Mouse (Mus musculus): ENCODE data around the gene Zfp683. TPM values are rescaled to one million over a fixed set of nuclear protein-coding genes. Genes with fewer than 3 reads are reported as not detected.

Gene Zfp683
- polyA plus RNA-seq, 1 experiment from 2014 or later: not detected

DNA sequence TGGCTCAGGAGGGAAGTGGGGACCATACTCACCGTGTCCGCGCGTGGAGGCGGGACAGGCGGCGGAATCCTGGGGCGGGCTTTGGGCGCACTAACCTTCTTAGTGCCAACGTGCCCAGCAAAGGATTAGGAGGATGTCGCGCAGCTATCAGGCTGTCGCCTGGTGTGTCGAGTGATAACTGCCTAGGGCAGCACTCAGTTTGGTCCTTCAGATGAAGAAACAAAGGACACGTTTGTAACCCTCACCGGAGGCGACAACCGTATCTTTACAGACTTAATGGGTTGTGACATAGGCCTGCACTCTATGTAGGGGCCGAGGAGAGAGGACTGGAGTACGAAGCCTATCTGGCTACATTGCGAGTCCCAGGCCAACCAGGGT is 49.1 kb downstream of the Zfp683 start:
- Histone ChIP-seq H3K9me3 (ENCODE audit: low read length) (no peaks in the 10 kb centered on the region), H3K27ac (ENCODE audit: low read length) (no peak overlapping the region), H3K27me3 (replicated peaks; ENCODE audit: insufficient read depth, low read length) (no peaks in the 10 kb centered on the region), H3K4me1 (ENCODE audit: insufficient read depth, low read depth, low read length) (no peaks in the 10 kb centered on the region), H3K36me3 (ENCODE audit: insufficient read depth, low read length) (no peaks in the 10 kb centered on the region), H3K4me3 (ENCODE audit: low read depth, low read length) (peak overlapping the region; percentile 55), H3K4me2 (replicated peaks; ENCODE audit: low read depth, low read length) (peak overlapping the region; percentile 67), H3K9ac (replicated peaks; ENCODE audit: low read depth) (peak overlapping the region; percentile 20; the same call in 1 of the 2 replicates)
- WGBS: 3% methylated on average over 21 of the region's 21 CpGs
- TF ChIP-seq EP300 (IDR thresholded peaks at IDR 0.05) (no peak), CTCF (IDR thresholded peaks at IDR 0.05) (no peak)
- ATAC-seq: peak; percentile 13; the same call in 1 of the 2 replicates
- DNase-seq (ENCODE audit: low spot score): no peak

DNA sequence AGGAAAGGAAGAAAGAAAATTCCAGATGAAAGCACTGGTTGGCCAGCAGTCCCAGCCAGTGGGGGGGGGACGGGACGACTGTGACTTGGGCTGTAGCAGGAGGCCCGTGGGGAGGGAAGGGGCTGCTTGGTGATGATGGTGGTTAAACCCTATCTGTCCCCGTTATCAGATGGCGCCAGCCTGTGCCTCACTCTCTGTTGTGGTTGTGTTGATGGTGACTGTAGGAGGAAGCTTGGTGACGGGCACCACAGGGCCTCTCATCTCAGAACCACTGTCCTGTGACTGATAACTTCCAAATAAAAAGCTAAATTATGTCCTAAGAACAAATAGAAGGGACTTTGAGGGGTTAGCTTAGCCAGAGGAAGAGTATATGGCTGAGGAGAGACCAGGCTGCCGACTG is 52.5 kb downstream of the Zfp683 start:
- no peak for ATAC-seq
- 58% methylated on average over 7 of the region's 7 CpGs for WGBS
- no peaks in the 10 kb centered on the region for H3K27me3 ChIP-seq (replicated peaks; ENCODE audit: insufficient read depth, low read length)

DNA sequence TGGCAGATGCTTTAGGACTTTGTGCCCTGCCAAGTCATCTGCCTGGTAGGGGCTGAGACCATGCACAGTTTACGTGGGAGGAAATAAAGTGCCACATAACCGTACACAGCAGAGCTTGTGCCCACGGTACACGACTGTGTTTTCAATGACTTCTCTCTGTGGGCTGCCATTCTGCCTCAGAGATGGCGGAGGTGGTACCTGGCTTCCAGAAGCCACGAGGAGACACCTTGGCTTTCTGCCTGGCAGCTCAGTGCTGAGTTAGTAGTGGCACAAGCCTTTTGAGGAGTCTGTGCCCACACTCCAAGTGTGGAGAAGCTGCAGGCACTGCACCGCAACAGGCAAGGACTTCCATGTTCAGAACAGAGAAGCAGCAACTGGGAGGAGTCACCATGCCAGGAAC is 54.1 kb downstream of the Zfp683 start:
- no peaks in the 10 kb centered on the region for H3K36me3 ChIP-seq (ENCODE audit: insufficient read depth, low read length)
- ATAC-seq: no peak
- no peak overlapping the region for H3K4me2 ChIP-seq (replicated peaks; ENCODE audit: low read depth, low read length)
- no peak overlapping the region for H3K4me3 ChIP-seq (ENCODE audit: low read depth, low read length)
- no peak overlapping the region for H3K9ac ChIP-seq (replicated peaks; ENCODE audit: low read depth)
- H3K27me3 ChIP-seq (replicated peaks; ENCODE audit: insufficient read depth, low read length): no peaks in the 10 kb centered on the region
- no peaks in the 10 kb centered on the region for H3K9me3 ChIP-seq (ENCODE audit: low read length)
- no peaks in the 10 kb centered on the region; the same call in 1 of the 2 replicates for H3K4me1 ChIP-seq (ENCODE audit: insufficient read depth, low read depth, low read length)
- H3K27ac ChIP-seq (ENCODE audit: low read length): no peak overlapping the region
- TF ChIP-seq EP300 (IDR thresholded peaks at IDR 0.05) (no peak), CTCF (IDR thresholded peaks at IDR 0.05) (no peak)
- DNase-seq (ENCODE audit: low spot score): no peak
- 71% methylated on average over 7 of the region's 7 CpGs for WGBS

More for the DNA sequence above, 52.5 kb downstream of the Zfp683 start:
- no peaks in the 10 kb centered on the region for H3K9me3 ChIP-seq (ENCODE audit: low read length)
- no peak for DNase-seq (ENCODE audit: low spot score)
- no peaks in the 10 kb centered on the region for H3K36me3 ChIP-seq (ENCODE audit: insufficient read depth, low read length)
- H3K9ac ChIP-seq (replicated peaks; ENCODE audit: low read depth): no peak overlapping the region
- H3K4me1 ChIP-seq (ENCODE audit: insufficient read depth, low read depth, low read length): no peaks in the 10 kb centered on the region; the same call in 1 of the 2 replicates
- no peak overlapping the region for H3K4me3 ChIP-seq (ENCODE audit: low read depth, low read length)
- TF ChIP-seq EP300 (IDR thresholded peaks at IDR 0.05): no peak
- TF ChIP-seq CTCF (IDR thresholded peaks at IDR 0.05): no peak
- no peak overlapping the region for H3K27ac ChIP-seq (ENCODE audit: low read length)
- no peak overlapping the region for H3K4me2 ChIP-seq (replicated peaks; ENCODE audit: low read depth, low read length)

DNA sequence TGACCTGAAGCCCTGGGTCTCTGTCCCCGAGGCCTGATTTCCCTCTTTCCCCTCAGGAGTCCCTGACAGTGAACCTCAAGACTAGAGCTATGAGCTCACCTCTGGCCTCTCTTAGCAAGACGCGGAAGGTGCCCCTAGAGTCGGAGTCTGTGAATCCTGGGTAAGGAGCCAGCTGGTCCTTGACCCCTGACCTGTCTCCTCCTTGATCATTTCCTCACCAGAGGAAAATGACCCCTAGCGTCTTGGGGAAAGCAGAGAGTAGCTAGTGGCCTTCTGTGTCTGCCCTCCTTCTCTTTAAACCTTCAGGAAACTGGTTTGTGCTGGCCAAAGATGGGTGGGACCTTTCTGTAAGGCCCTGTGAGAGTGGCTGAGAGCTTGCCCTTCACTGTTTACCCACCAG is 54.6 kb downstream of the Zfp683 start:
- Histone ChIP-seq H3K36me3 (ENCODE audit: insufficient read depth, low read length) (no peaks in the 10 kb centered on the region), H3K4me3 (ENCODE audit: low read depth, low read length) (no peak overlapping the region), H3K4me2 (replicated peaks; ENCODE audit: low read depth, low read length) (no peak overlapping the region), H3K27me3 (replicated peaks; ENCODE audit: insufficient read depth, low read length) (no peaks in the 10 kb centered on the region), H3K9me3 (ENCODE audit: low read length) (no peaks in the 10 kb centered on the region), H3K27ac (ENCODE audit: low read length) (no peak overlapping the region), H3K9ac (replicated peaks; ENCODE audit: low read depth) (no peak overlapping the region), H3K4me1 (ENCODE audit: insufficient read depth, low read depth, low read length) (no peaks in the 10 kb centered on the region; the same call in 1 of the 2 replicates)
- DNase-seq (ENCODE audit: low spot score) (peak; percentile 28), ATAC-seq (peak; percentile 54)
- WGBS: 16% methylated on average over 5 of the region's 5 CpGs
- TF ChIP-seq CTCF (IDR thresholded peaks at IDR 0.05): no peak
- no peak for TF ChIP-seq EP300 (IDR thresholded peaks at IDR 0.05)

Other genes starting within 250 kb of the Zfp683 start
- gene Rps6ka1, start 166.0 kb upstream of the Zfp683 start, polyA plus RNA-seq (2015; fragmentation: Nextera tagmentation; extraction: Ambion mirVana): 36.2 and 38.0 TPM in 2 replicates
- 456 and 496 TPM in 2 replicates for gene Hmgn2, start 85.2 kb upstream of the Zfp683 start, polyA plus RNA-seq (2015; fragmentation: Nextera tagmentation; extraction: Ambion mirVana)
- gene Dhdds, start 52.9 kb upstream of the Zfp683 start, polyA plus RNA-seq (2015; fragmentation: Nextera tagmentation; extraction: Ambion mirVana): 23.8 and 25.1 TPM in 2 replicates
- 0.19 TPM in 1 of 2 replicates, not detected in the other for gene Lin28a, start 35.0 kb upstream of the Zfp683 start, polyA plus RNA-seq (2015; fragmentation: Nextera tagmentation; extraction: Ambion mirVana)
- gene Crybg2, start 7.0 kb downstream of the Zfp683 start, polyA plus RNA-seq (2015; fragmentation: Nextera tagmentation; extraction: Ambion mirVana): 2.8 and 3.1 TPM in 2 replicates
- gene Cd52, start 41.2 kb downstream of the Zfp683 start, polyA plus RNA-seq (2015; fragmentation: Nextera tagmentation; extraction: Ambion mirVana): 65.8 and 65.9 TPM in 2 replicates
- 10.3 and 11.3 TPM in 2 replicates for gene Ubxn11, start 48.7 kb downstream of the Zfp683 start, polyA plus RNA-seq (2015; fragmentation: Nextera tagmentation; extraction: Ambion mirVana)
- 476 and 513 TPM in 2 replicates for gene Sh3bgrl3, start 75.0 kb downstream of the Zfp683 start, polyA plus RNA-seq (2015; fragmentation: Nextera tagmentation; extraction: Ambion mirVana)
- 36.6 and 74.1 TPM in 2 replicates for gene Cep85, start 133.3 kb downstream of the Zfp683 start, polyA plus RNA-seq (2015; fragmentation: Nextera tagmentation; extraction: Ambion mirVana)
- gene Gm7534, start 149.2 kb downstream of the Zfp683 start, polyA plus RNA-seq (2015; fragmentation: Nextera tagmentation; extraction: Ambion mirVana): not detected in 2 replicates
- gene Catsper4, start 173.5 kb downstream of the Zfp683 start, polyA plus RNA-seq (2015; fragmentation: Nextera tagmentation; extraction: Ambion mirVana): 0.25 and 0.33 TPM in 2 replicates
- 11.9 and 13.0 TPM in 2 replicates for gene Cnksr1, start 184.6 kb downstream of the Zfp683 start, polyA plus RNA-seq (2015; fragmentation: Nextera tagmentation; extraction: Ambion mirVana)
- gene E130218I03Rik, start 189.8 kb downstream of the Zfp683 start, polyA plus RNA-seq (2015; fragmentation: Nextera tagmentation; extraction: Ambion mirVana): 0.31 TPM in 1 of 2 replicates, not detected in the other
- 9.0 and 9.2 TPM in 2 replicates for gene Zfp593, start 191.8 kb downstream of the Zfp683 start, polyA plus RNA-seq (2015; fragmentation: Nextera tagmentation; extraction: Ambion mirVana)
- gene Gm30191, start 193.1 kb downstream of the Zfp683 start, polyA plus RNA-seq (2015; fragmentation: Nextera tagmentation; extraction: Ambion mirVana): not detected in 2 replicates
- 23.6 and 24.5 TPM in 2 replicates for gene Grrp1, start 200.3 kb downstream of the Zfp683 start, polyA plus RNA-seq (2015; fragmentation: Nextera tagmentation; extraction: Ambion mirVana)
- 9.9 and 10.0 TPM in 2 replicates for gene Pdik1l, start 234.1 kb downstream of the Zfp683 start, polyA plus RNA-seq (2015; fragmentation: Nextera tagmentation; extraction: Ambion mirVana)